Comparison of ENCODE assay signal across 14 mouse cellular contexts in genomic region chr13:30192031-30192716, GRCm38 (mm10). TPM values are rescaled to one million over a fixed set of nuclear protein-coding genes. Genes with fewer than 3 reads are reported as not detected.
A peak's percentile ranks its signal among the peaks of the same experiment; 100 is the strongest.
DNase-seq lines count a peak whose midpoint lies in the region; ATAC-seq lines count a peak whose summit lies in the region.
"Had no signal": no experiment of that assay in that cellular context is flagged by ENCODE, and none has a peak within 500 bp of the region (broad histone marks: within the 10 kb centered on the region; RNA-seq: fewer than 3 reads in every experiment).

No protein-coding gene starts in this region.

- H3K4me1 ChIP-seq in kidney, embryonic 15.5 days, result peaks cover 11% of the 10 kb centered on the region; the same call in 1 of the 2 replicates
- no peaks in the 10 kb centered on the region for H3K4me1 ChIP-seq in intestine, embryonic 15.5 days (replicated peaks)

- no peak overlapping the region for H3K4me2 ChIP-seq in kidney, embryonic 15.5 days
- no peak overlapping the region for H3K4me2 ChIP-seq in intestine, embryonic 15.5 days (replicated peaks)

- no peak overlapping the region for H3K4me3 ChIP-seq in kidney, embryonic 15.5 days (replicated peaks)
- no peak overlapping the region for H3K4me3 ChIP-seq in intestine, embryonic 15.5 days (replicated peaks)

- no peak for DNase-seq in kidney, postnatal 25 days
- DNase-seq in 416B (ENCODE audit: low read depth) (peak; percentile 87), adipocyte (ENCODE audit: low spot score) (peak; percentile 16)
- DNase-seq in lung, postnatal 25 days (ENCODE audit: low spot score), result peak; percentile 8
- no peak for DNase-seq in cerebellum, postnatal 4 days (ENCODE audit: low spot score in 2 of 2)
- DNase-seq in c-Kit-positive CD71-positive TER-119-positive erythroid progenitor cells, embryonic 14.5 days (ENCODE audit: low spot score), result no peak
- DNase-seq: cerebellum, adult 18-20 months; gastrocnemius, postnatal 25 days; heart, postnatal 14 days; kidney, adult 9 months; right cerebral cortex, adult 18-20 months had no signal

- H3K9ac ChIP-seq in kidney, embryonic 15.5 days, result no peak overlapping the region
- H3K9ac ChIP-seq in intestine, embryonic 15.5 days, result no peak overlapping the region
- H3K9ac ChIP-seq: liver, embryonic 14.5 days had no signal

- 56% methylated on average over 3 of the region's 3 CpGs for WGBS in kidney, embryonic 15.5 days
- 53% methylated on average over 3 of the region's 3 CpGs for WGBS in intestine, embryonic 15.5 days

- peak overlapping the region; percentile 52; the same call in 1 of the 2 replicates for H3K27ac ChIP-seq in kidney, embryonic 15.5 days
- no peak overlapping the region for H3K27ac ChIP-seq in intestine, embryonic 15.5 days
- H3K27ac ChIP-seq: liver, embryonic 14.5 days had no signal

- ATAC-seq in kidney, embryonic 15.5 days (replicated peaks; ENCODE audit: low FRiP score), result 0 out of 2 replicates have a peak, but pooled peaks have one; percentile 36
- ATAC-seq in intestine, embryonic 15.5 days, result no peak

- H3K36me3 ChIP-seq in kidney, embryonic 15.5 days, result no peaks in the 10 kb centered on the region
- H3K36me3 ChIP-seq in intestine, embryonic 15.5 days, result no peaks in the 10 kb centered on the region

- H3K9me3 ChIP-seq in kidney, embryonic 15.5 days (replicated peaks), result no peaks in the 10 kb centered on the region
- H3K9me3 ChIP-seq in intestine, embryonic 15.5 days, result no peaks in the 10 kb centered on the region

- H3K27me3 ChIP-seq in kidney, embryonic 15.5 days, result no peaks in the 10 kb centered on the region
- H3K27me3 ChIP-seq in intestine, embryonic 15.5 days (replicated peaks), result no peaks in the 10 kb centered on the region

RNA-seq across cellular contexts. Expression of gene Mboat1, which starts 55.9 kb away (rescaled TPM):
- 26.2 and 30.7 TPM in 2 replicates for polyA plus RNA-seq in kidney, embryonic 15.5 days (2015; fragmentation: Nextera tagmentation; extraction: Ambion mirVana)
- 43.1 and 46.5 TPM in 2 replicates for polyA plus RNA-seq in intestine, embryonic 15.5 days (2015; fragmentation: Nextera tagmentation; extraction: Ambion mirVana)

Comparison
In these comparisons a context has a peak if more than half of its experiments do, and no peak if none do; other contexts are left out.
1. DNase-seq: peak in 416B (single experiment), adipocyte (single experiment) and lung, postnatal 25 days (single experiment); none in kidney, postnatal 25 days (0 of 2), cerebellum, postnatal 4 days (0 of 2) and c-Kit-positive CD71-positive TER-119-positive erythroid progenitor cells, embryonic 14.5 days (single experiment).